Mouse (Mus musculus) MN1 (cell line): ENCODE results near the gene Lmntd1.
A peak's percentile ranks its signal among the peaks of the same experiment; 100 is the strongest.
"Not testable (repeated sequence)": the region's sequence is repeated elsewhere in the genome, so short reads cannot be mapped to it uniquely, and the experiment has no call there.

Source experiments
- DNase-seq: peaks from one replicate; pipeline ENCODE4 v3.0.0-alpha.2; 2016; ENCODE audit warnings: low spot score

The Lmntd1 gene

GRCm38 (mm10) chr6:145342836-145343235, 271.3 kb downstream of the Lmntd1 start:
- no peak for DNase-seq

GRCm38 (mm10) chr6:145341301-145342193, 272.6 kb downstream of the Lmntd1 start:
- DNase-seq = peak; percentile 95

- DNase-seq = peak; percentile 98
Measured at GRCm38 (mm10) chr6:145340657-145341146, 273.4 kb downstream of the Lmntd1 start.

GRCm38 (mm10) chr6:145339956-145340656, 274.0 kb downstream of the Lmntd1 start:
- peak; percentile 89 for DNase-seq

GRCm38 (mm10) chr6:145338571-145339294, 275.4 kb downstream of the Lmntd1 start:
- DNase-seq = no peak

- DNase-seq = not testable (repeated sequence)
Measured at GRCm38 (mm10) chr6:145337521-145337920, 276.6 kb downstream of the Lmntd1 start.

GRCm38 (mm10) chr6:145335876-145336768, 278.0 kb downstream of the Lmntd1 start:
- DNase-seq = no peak

- no peak for DNase-seq
Measured at GRCm38 (mm10) chr6:145334211-145334610, 279.9 kb downstream of the Lmntd1 start.

- no peak for DNase-seq
Measured at GRCm38 (mm10) chr6:145326141-145326806, 287.8 kb downstream of the Lmntd1 start.

GRCm38 (mm10) chr6:145325095-145325494, 289.0 kb downstream of the Lmntd1 start:
- DNase-seq = no peak

- no peak for DNase-seq
Measured at GRCm38 (mm10) chr6:145324470-145324869, 289.6 kb downstream of the Lmntd1 start.

GRCm38 (mm10) chr6:145322246-145322645, 291.9 kb downstream of the Lmntd1 start:
- no peak for DNase-seq

- no peak for DNase-seq
Measured at GRCm38 (mm10) chr6:145320156-145320555, 294.0 kb downstream of the Lmntd1 start.
